Mouse (Mus musculus): Measurements from ENCODE around the gene Tcta.

GRCm38 (mm10) chr9:108301853-108302252 lies 4.1 kb downstream of the Tcta start:
- TF ChIP-seq TAL1 (IDR thresholded peaks at IDR 0.05; ENCODE audit: low read length), result no peak
- no peak for TF ChIP-seq EP300 (IDR thresholded peaks at IDR 0.05; ENCODE audit: low read depth in 1 of 2, low read length in 2 of 2)
- no peak for TF ChIP-seq POLR2A (IDR thresholded peaks at IDR 0.05; ENCODE audit: control insufficient read depth in 1 of 2, insufficient read depth in 1 of 2, low read depth in 1 of 2, low read length in 2 of 2, poor library complexity in 1 of 2)
- TF ChIP-seq CTCF (IDR thresholded peaks at IDR 0.05 in 2 of 3, conservative IDR thresholded peaks at IDR 0.05 in 1 of 3; ENCODE audit: control insufficient read depth in 1 of 3, insufficient read depth in 1 of 3, low read depth in 2 of 3, low read length in 3 of 3, poor library complexity in 1 of 3, severe bottlenecking in 1 of 3), result no peak
- TF ChIP-seq SIN3A (IDR thresholded peaks at IDR 0.05; ENCODE audit: low read length), result no peak

All from MEL (cell line).